Mouse (Mus musculus) forebrain, embryonic 14.5 days (tissue): ENCODE results near the gene Phf14. TPM values are rescaled to one million over a fixed set of nuclear protein-coding genes. Genes with fewer than 3 reads are reported as not detected.

Source experiments
- ATAC-seq: fragments of 200-750 bp; cut with Nextera tagmentation; 2 replicates; pipeline ENCODE4 v1.8.0; 2017; ENCODE audit warnings: mild to moderate bottlenecking, moderate library complexity
- DNase-seq: peaks from one replicate; pipeline ENCODE4 v3.0.0-alpha.2; 2015; ENCODE audit warnings: low spot score
- H3K27ac ChIP-seq: fragments of 300-500 bp; sonication (generic); 2 replicates; pipeline ENCODE4 v1.5.1; 2014; ENCODE audit warnings: low read depth, mild to moderate bottlenecking, control low read depth, low read length, moderate library complexity
- H3K27me3 ChIP-seq: fragments of 300-500 bp; sonication (generic); replicated peaks from 2 replicates; pipeline ENCODE4 v1.6.1; 2014; ENCODE audit warnings: low read length, control low read depth, mixed read lengths; ENCODE audit not compliant: control insufficient read depth, insufficient read depth
- H3K36me3 ChIP-seq: fragments of 300-500 bp; sonication (generic); 2 replicates; pipeline ENCODE4 v1.6.1; 2014; ENCODE audit warnings: low read length, control low read depth; ENCODE audit not compliant: control insufficient read depth, insufficient read depth
- H3K4me1 ChIP-seq: fragments of 300-500 bp; sonication (generic); 2 replicates; pipeline ENCODE4 v1.6.1; 2014; ENCODE audit warnings: antibody characterized with exemption, low read length, control low read depth; ENCODE audit not compliant: control insufficient read depth, insufficient read depth
- H3K4me2 ChIP-seq: fragments of 300-500 bp; sonication (generic); 2 replicates; pipeline ENCODE4 v1.6.1; 2014; ENCODE audit warnings: mild to moderate bottlenecking, control low read depth, low read length
- H3K4me3 ChIP-seq: fragments of 300-500 bp; sonication (generic); 2 replicates; pipeline ENCODE4 v1.5.1; 2014; ENCODE audit warnings: low read depth, low read length, control low read depth
- H3K9ac ChIP-seq: fragments of 300-500 bp; sonication (generic); 2 replicates; pipeline ENCODE4 v1.6.1; 2014; ENCODE audit warnings: mild to moderate bottlenecking, low read length, control low read depth, moderate library complexity
- H3K9me3 ChIP-seq: fragments of 300-500 bp; sonication (generic); replicated peaks from 2 replicates; pipeline ENCODE4 v1.6.1; 2016; ENCODE audit warnings: low read length, control low read depth, mixed read lengths; ENCODE audit not compliant: control insufficient read depth
- WGBS: fragments of 180-500 bp; shearing (Covaris S2); extraction: QIAGEN DNeasy Blood & Tissue Kit; methylation state at CpG from one replicate; pipeline ENCODE4 v1.1.7; 2014; 5-methylcytosine and 5-hydroxymethylcytosine counted together
- polyA plus RNA-seq: library from polyadenylated mRNA; unstranded; fragments of >200 nt; fragmentation: Nextera tagmentation; extraction: Ambion mirVana; gene quantifications from 2 replicates; pipeline ENCODE4 v1.2.1, GENCODE M21; 2014

The Phf14 gene
- polyA plus RNA-seq, 1 experiment from 2014 or later = 89.2 TPM

DNA sequence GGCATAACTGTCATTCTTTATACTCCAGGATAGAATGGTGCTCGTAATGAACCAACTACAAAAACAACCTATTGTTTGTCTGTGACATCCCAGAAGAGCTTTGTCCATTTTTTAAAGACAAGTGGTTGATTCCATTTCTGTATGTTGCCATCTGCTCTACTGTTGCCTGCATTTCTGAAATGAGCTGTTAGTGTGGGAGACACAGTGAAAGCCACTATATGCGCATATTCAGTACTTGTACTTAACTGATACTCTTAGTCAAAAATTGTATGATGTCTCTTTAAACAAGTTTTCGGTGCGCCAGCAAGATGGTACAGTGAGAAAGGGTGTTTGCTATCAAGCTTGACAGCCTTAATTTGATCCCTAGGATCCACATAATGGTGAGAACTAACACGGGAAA lies 177.1 kb downstream of the Phf14 start:
- H3K36me3 ChIP-seq = peaks cover 13% of the 10 kb centered on the region; the same call in 1 of the 2 replicates
- H3K27me3 ChIP-seq = no peaks in the 10 kb centered on the region
- DNase-seq = no peak
- ATAC-seq = no peak
- no peak overlapping the region for H3K9ac ChIP-seq
- WGBS = 88% methylated on average over 5 of the region's 5 CpGs
- no peak overlapping the region for H3K4me3 ChIP-seq
- no peak overlapping the region for H3K27ac ChIP-seq
- no peak overlapping the region for H3K4me2 ChIP-seq
- peaks cover 4% of the 10 kb centered on the region for H3K4me1 ChIP-seq
- H3K9me3 ChIP-seq = no peaks in the 10 kb centered on the region

- WGBS = 24% methylated on average over 3 of the region's 3 CpGs
Measured at GRCm38 (mm10) chr6:12089439-12089992, 181.9 kb downstream of the Phf14 start.

DNA sequence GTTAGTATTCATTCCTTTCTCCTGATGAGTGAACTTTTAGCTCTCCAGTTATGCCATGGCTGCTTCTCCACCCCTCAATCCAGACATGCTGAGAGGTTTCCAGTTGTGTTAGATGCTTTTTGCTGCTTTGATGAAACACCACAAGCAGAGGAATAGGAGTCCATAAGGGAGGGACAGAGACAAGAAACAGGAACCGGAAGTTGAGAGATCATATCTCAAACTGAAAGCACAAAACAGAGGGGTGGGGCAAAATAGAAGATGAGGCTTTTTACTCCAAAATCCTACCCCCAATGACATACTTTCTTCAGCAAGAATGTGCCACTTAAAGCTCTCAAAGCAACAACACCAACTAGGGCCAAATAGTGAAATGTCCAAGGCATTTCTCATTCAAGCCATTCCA lies 188.1 kb downstream of the Phf14 start:
- H3K36me3 ChIP-seq = no peaks in the 10 kb centered on the region
- no peaks in the 10 kb centered on the region for H3K4me1 ChIP-seq
- no peak overlapping the region for H3K9ac ChIP-seq
- DNase-seq (no peak), ATAC-seq (no peak)
- no peak overlapping the region for H3K4me3 ChIP-seq
- H3K27ac ChIP-seq = no peak overlapping the region
- WGBS = 100% methylated on average over 1 of the region's 1 CpGs
- no peaks in the 10 kb centered on the region for H3K27me3 ChIP-seq
- no peaks in the 10 kb centered on the region for H3K9me3 ChIP-seq
- H3K4me2 ChIP-seq = no peak overlapping the region

More at GRCm38 (mm10) chr6:12089439-12089992, 181.9 kb downstream of the Phf14 start:
- Histone ChIP-seq H3K4me1 (peaks cover 7% of the 10 kb centered on the region), H3K27ac (no peak overlapping the region), H3K27me3 (no peaks in the 10 kb centered on the region), H3K9me3 (no peaks in the 10 kb centered on the region), H3K36me3 (no peaks in the 10 kb centered on the region), H3K4me2 (no peak overlapping the region), H3K9ac (no peak overlapping the region), H3K4me3 (no peak overlapping the region)
- ATAC-seq = no peak
- DNase-seq = peak; percentile 13

GRCm38 (mm10) chr6:12097125-12097524 lies 189.5 kb downstream of the Phf14 start:
- Histone ChIP-seq H3K9ac (no peak overlapping the region), H3K9me3 (no peaks in the 10 kb centered on the region), H3K36me3 (no peaks in the 10 kb centered on the region), H3K27me3 (no peaks in the 10 kb centered on the region), H3K4me3 (no peak overlapping the region), H3K4me2 (no peak overlapping the region), H3K4me1 (no peaks in the 10 kb centered on the region), H3K27ac (no peak overlapping the region)
- WGBS = 37% methylated on average over 4 of the region's 4 CpGs
- DNase-seq (no peak), ATAC-seq (no peak)

DNA sequence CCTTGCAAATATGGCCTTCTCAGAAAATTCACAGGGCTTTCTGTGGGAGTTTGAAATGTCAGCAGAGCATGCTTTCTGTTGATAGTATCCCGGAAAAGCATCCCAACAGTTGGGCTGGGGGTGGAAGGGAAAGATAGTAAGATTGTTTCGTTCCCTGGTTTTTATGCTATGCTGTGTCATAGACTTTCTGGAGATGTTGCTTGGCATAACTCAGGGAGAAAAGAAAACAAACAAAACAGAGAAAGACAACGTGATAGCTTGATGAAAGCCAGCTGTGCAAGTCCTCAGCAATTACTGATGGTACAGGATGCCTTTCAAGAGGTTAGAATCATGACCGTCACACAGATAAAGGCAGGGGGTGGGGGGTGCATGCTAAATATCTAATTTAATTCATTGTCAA lies 197.5 kb downstream of the Phf14 start:
- H3K27ac ChIP-seq = no peak overlapping the region
- no peak overlapping the region for H3K4me2 ChIP-seq
- no peaks in the 10 kb centered on the region for H3K27me3 ChIP-seq
- ATAC-seq (no peak), DNase-seq (no peak)
- H3K9ac ChIP-seq = no peak overlapping the region
- no peaks in the 10 kb centered on the region for H3K4me1 ChIP-seq
- H3K9me3 ChIP-seq = no peaks in the 10 kb centered on the region
- H3K36me3 ChIP-seq = no peaks in the 10 kb centered on the region
- H3K4me3 ChIP-seq = no peak overlapping the region
- WGBS = 71% methylated on average over 4 of the region's 4 CpGs

- H3K4me2 ChIP-seq = no peak overlapping the region
- 79% methylated on average over 10 of the region's 10 CpGs for WGBS
- DNase-seq (no peak), ATAC-seq (no peak)
- H3K9me3 ChIP-seq = no peaks in the 10 kb centered on the region
- H3K27me3 ChIP-seq = no peaks in the 10 kb centered on the region
- no peak overlapping the region for H3K9ac ChIP-seq
- no peak overlapping the region for H3K4me3 ChIP-seq
- no peaks in the 10 kb centered on the region for H3K36me3 ChIP-seq
- no peak overlapping the region for H3K27ac ChIP-seq
- no peaks in the 10 kb centered on the region for H3K4me1 ChIP-seq
Measured at GRCm38 (mm10) chr6:12107326-12107725, 199.7 kb downstream of the Phf14 start.

GRCm38 (mm10) chr6:12107786-12108185 lies 200.2 kb downstream of the Phf14 start:
- no peak for ATAC-seq
- DNase-seq = no peak
- Histone ChIP-seq H3K27ac (no peak overlapping the region), H3K27me3 (no peaks in the 10 kb centered on the region), H3K4me2 (no peak overlapping the region), H3K4me3 (no peak overlapping the region), H3K36me3 (no peaks in the 10 kb centered on the region), H3K9ac (no peak overlapping the region), H3K9me3 (no peaks in the 10 kb centered on the region), H3K4me1 (no peaks in the 10 kb centered on the region)
- WGBS = 23% methylated on average over 8 of the region's 8 CpGs

DNA sequence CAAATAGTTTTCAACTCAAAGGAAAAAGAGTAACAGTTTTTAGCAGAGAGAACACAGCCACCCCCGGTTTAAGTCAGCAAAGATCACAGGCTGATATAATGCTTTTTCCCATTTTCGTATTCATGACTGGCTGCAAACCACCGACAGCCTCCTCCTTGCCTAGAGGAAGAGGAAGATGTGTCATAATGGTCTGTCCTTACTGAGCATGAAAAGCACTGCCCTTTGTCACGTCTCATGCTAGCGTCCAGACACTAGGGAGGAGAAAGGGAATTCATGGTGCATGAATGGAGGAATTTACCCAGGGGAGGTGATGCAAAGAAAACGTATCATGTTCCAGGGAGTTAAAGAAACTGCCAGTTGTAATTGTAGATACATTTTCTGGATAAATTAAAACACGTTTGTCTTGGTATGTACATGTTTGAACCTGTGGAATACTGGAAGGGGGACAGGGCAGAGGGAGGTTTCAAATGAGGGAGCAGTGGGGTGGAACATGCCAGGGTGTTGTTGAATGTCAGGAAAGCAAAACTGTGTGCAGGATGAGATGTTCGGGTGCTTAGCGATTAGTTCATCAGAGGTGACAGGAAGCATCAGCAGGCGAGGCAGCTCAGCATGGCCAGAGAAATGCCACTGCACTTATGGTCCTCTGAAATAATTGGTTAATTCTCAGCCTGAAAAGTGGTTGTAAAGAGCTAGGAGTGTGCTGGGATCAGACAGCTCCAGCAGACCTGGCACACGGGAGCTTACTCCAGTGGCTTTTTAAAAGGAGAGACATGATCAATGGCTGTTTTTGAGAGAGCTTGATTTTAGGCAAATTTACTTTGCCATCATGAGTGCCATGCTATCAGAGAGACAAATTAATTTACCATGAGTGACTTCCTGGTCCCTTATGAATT lies 209.6 kb downstream of the Phf14 start:
- no peak overlapping the region for H3K4me2 ChIP-seq
- DNase-seq = peak; percentile 20
- H3K9me3 ChIP-seq = no peaks in the 10 kb centered on the region
- WGBS = 41% methylated on average over 11 of the region's 11 CpGs
- H3K27me3 ChIP-seq = no peaks in the 10 kb centered on the region
- H3K4me1 ChIP-seq = peaks cover 14% of the 10 kb centered on the region
- no peak overlapping the region for H3K4me3 ChIP-seq
- peak; percentile 35 for ATAC-seq
- no peaks in the 10 kb centered on the region for H3K36me3 ChIP-seq
- H3K27ac ChIP-seq = peak overlapping the region; percentile 58
- no peak overlapping the region; the same call in 1 of the 2 replicates for H3K9ac ChIP-seq
